Mouse (Mus musculus): ENCODE measurements around the gene Smg8. TPM values are rescaled to one million over a fixed set of nuclear protein-coding genes. Genes with fewer than 3 reads are reported as not detected.
A peak's percentile ranks its signal among the peaks of the same experiment; 100 is the strongest.

The Smg8 gene
- 10.3 and 10.8 TPM in 2 replicates for polyA plus RNA-seq (2015; fragmentation: Nextera tagmentation; extraction: Ambion mirVana)

DNA sequence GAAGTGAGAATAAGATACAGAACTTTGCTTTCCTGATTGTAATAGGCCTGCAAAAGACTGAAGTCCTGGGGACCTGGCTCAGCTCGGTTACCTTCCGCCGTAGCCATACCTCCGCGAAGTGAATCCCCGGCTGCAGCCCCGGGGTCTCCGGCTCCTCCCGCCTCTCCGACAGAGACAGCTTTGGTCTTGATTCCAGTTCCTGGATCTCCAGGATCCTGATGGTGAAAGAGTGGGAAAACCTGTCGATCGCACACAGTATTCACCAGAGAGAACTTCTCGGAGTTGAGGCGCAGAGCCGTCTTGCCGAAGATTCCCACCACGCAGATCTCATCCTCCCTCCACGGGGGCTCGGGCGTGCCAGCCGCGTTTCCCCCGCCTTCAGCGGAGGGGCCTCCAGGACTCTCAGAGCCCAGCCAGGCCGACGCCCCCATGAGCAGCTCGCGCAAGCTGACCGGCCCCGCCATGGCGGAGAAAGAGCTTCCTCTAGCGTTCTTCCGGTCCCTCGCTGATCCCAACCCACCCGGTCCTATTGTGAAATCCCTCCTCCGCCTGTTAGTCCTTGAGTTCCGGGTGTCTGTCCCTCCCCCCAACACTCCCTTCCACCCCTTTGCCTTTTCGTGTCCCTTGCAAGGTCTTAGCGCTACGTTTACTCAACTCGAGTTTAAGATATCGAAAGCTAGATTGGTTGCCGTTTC is at the start of gene Smg8:
Gene Smg8 (minus strand): TSS at position 485 of the 695 bp plus-strand sequence.
- Histone ChIP-seq H3K9ac (ENCODE audit: low read length) (peak within 1 kb of the TSS; percentile 78), H3K27me3 (ENCODE audit: control insufficient read depth, insufficient read depth, low read length) (no peaks in the 10 kb centered on the region), H3K4me2 (replicated peaks; ENCODE audit: low read depth) (peak within 1 kb of the TSS; percentile 86), H3K4me1 (replicated peaks; ENCODE audit: control insufficient read depth, insufficient read depth) (peaks cover 7% of the 10 kb centered on the region; the same call in 1 of the 2 replicates), H3K36me3 (ENCODE audit: control insufficient read depth, insufficient read depth, low read length) (no peaks in the 10 kb centered on the region; the same call in 1 of the 2 replicates), H3K4me3 (ENCODE audit: low read depth, low read length) (peak within 1 kb of the TSS; percentile 87), H3K9me3 (ENCODE audit: control insufficient read depth, low read length) (no peaks in the 10 kb centered on the region), H3K27ac (replicated peaks) (peak within 1 kb of the TSS; percentile 78)
- peak; percentile 89 for DNase-seq (ENCODE audit: low spot score)
- under 1% methylated on average over 43 of the region's 43 CpGs for WGBS
- TF ChIP-seq EP300 (optimal IDR thresholded peaks at IDR 0.05) (no peak), CTCF (IDR thresholded peaks at IDR 0.05; ENCODE audit: low read depth) (0 out of 2 replicates have a peak, but pooled peaks have one; percentile 8)
- ATAC-seq (ENCODE audit: low FRiP score, low TSS enrichment), result peak; percentile 93

DNA sequence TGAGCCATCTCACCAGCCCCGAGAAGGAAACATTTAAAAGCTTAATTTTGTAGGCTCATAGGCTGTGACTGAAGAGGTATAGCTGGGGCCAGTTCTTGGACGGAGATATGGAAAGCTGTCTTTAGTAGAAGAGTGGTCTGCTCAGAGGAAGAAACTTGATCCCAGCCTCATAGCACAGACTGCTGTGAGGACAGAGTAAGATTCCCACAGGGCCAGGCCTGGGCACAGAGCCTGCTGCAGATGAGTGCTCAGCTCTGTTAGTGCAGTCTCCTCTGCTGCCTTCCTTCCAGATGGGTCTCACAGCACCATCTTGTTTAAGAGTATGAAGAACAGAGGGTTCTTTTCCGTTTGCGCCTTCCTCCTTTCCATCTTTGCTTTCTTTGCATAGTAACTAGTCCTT is 49.7 kb upstream of the Smg8 start:
- Histone ChIP-seq H3K4me2 (replicated peaks; ENCODE audit: low read depth) (no peak overlapping the region), H3K9me3 (ENCODE audit: control insufficient read depth, low read length) (no peaks in the 10 kb centered on the region), H3K4me1 (replicated peaks; ENCODE audit: control insufficient read depth, insufficient read depth) (no peaks in the 10 kb centered on the region), H3K27ac (replicated peaks) (no peak overlapping the region), H3K27me3 (ENCODE audit: control insufficient read depth, insufficient read depth, low read length) (no peaks in the 10 kb centered on the region), H3K36me3 (ENCODE audit: control insufficient read depth, insufficient read depth, low read length) (peaks cover under 1% of the 10 kb centered on the region; the same call in 1 of the 2 replicates), H3K9ac (ENCODE audit: low read length) (no peak overlapping the region), H3K4me3 (ENCODE audit: low read depth, low read length) (no peak overlapping the region)
- no peak for TF ChIP-seq EP300 (optimal IDR thresholded peaks at IDR 0.05)
- TF ChIP-seq CTCF (IDR thresholded peaks at IDR 0.05; ENCODE audit: low read depth), result no peak
- DNase-seq (ENCODE audit: low spot score) (no peak), ATAC-seq (ENCODE audit: low FRiP score, low TSS enrichment) (no peak)
- WGBS, result 88% methylated on average over 4 of the region's 4 CpGs

DNA sequence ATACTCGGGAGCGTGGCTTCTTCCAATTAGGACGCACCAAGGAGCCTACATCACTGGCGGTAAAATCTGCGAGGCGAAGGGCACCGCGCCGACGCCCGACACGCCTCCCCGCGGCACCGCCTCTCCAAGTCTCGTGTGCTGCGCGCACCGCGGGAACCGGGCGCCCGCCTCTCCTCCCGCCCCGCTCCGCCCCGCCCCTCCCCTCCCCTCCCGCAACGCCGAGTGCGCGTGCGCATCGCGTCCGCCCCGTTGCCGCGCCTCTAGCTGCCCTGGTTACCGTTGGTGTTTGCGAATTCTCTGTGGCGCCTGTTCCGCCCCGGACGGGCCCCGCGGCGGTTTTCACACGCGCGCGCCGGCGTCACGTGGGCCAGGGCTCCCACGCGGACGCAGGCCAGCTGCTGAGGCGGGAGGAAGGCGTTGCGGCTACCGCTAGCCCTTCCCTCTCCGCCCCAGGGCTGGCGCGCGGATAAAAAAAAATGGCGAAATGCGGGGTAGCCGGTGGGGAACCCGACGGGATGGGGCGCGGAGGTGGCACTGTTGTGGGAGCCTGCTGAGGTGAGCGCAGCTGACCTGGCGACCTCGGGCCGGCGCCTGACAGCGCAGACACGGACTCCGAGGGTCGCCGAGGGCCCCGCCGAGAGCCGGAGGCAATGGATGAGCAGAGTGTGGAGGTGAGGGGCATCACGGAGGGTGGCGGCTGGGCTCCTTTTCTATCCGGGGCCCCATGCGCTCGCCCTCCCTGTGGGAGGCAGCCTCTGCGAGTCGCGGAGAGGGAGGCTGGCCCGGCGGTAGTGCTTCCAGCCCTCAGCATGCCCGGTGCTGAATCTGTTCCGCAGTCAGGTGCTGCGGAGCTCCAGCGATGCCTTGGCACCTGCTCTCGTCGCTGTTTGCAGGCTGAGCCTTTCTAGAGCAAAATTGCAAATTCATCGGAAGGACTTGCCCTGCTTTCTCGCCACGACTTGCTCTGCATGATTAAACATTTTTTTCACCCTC is 40.5 kb upstream of the Smg8 start, which contains the start of gene Trim37:
Gene Trim37 (plus strand): TSS at position 254 of the 993 bp plus-strand sequence.
- Histone ChIP-seq H3K4me3 (ENCODE audit: low read depth, low read length) (peak within 1 kb of the TSS; percentile 92), H3K4me1 (replicated peaks; ENCODE audit: control insufficient read depth, insufficient read depth) (no peaks in the 10 kb centered on the region), H3K36me3 (ENCODE audit: control insufficient read depth, insufficient read depth, low read length) (peaks cover 7% of the 10 kb centered on the region), H3K9me3 (ENCODE audit: control insufficient read depth, low read length) (no peaks in the 10 kb centered on the region), H3K27me3 (ENCODE audit: control insufficient read depth, insufficient read depth, low read length) (no peaks in the 10 kb centered on the region), H3K4me2 (replicated peaks; ENCODE audit: low read depth) (peak within 1 kb of the TSS; percentile 93), H3K9ac (ENCODE audit: low read length) (peak within 1 kb of the TSS; percentile 79), H3K27ac (replicated peaks) (peak within 1 kb of the TSS; percentile 83)
- DNase-seq (ENCODE audit: low spot score), result peak; percentile 96
- WGBS, result under 1% methylated on average over 89 of the region's 105 CpGs
- ATAC-seq (ENCODE audit: low FRiP score, low TSS enrichment), result peak; percentile 97
- TF ChIP-seq CTCF (IDR thresholded peaks at IDR 0.05; ENCODE audit: low read depth) (no peak), EP300 (optimal IDR thresholded peaks at IDR 0.05) (no peak)

DNA sequence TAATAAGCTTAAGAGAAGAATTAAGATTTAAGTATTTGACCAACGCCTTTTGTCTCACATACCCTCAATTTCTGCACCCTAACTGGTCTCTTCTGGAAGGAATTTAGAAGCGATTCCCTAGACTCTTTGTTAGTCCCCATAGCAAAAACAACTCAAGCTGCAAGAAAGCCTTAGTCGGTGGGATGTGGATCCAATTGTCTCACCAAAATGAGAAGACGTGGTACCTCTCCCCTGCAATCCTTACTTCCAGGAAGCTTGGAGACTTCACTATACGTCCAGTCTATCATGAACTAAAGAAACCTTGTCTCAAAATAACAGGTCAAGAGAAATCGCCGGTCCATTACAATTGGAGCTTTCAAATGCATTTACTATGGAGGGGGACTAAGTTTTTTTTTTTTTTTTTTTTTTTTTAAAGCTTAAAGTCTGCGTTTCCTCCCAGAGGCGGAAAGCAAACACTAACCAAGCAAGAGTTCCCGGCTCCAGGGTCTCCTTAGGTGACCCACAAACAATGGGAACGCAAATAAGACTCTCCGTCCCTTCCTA is 39.8 kb upstream of the Smg8 start:
- DNase-seq (ENCODE audit: low spot score), result no peak
- Histone ChIP-seq H3K27me3 (ENCODE audit: control insufficient read depth, insufficient read depth, low read length) (no peaks in the 10 kb centered on the region), H3K9me3 (ENCODE audit: control insufficient read depth, low read length) (no peaks in the 10 kb centered on the region), H3K27ac (replicated peaks) (peak overlapping the region; percentile 83), H3K4me2 (replicated peaks; ENCODE audit: low read depth) (peak overlapping the region; percentile 93), H3K4me1 (replicated peaks; ENCODE audit: control insufficient read depth, insufficient read depth) (no peaks in the 10 kb centered on the region), H3K36me3 (ENCODE audit: control insufficient read depth, insufficient read depth, low read length) (peaks cover 7% of the 10 kb centered on the region), H3K4me3 (ENCODE audit: low read depth, low read length) (peak overlapping the region; percentile 92), H3K9ac (ENCODE audit: low read length) (peak overlapping the region; percentile 54)
- ATAC-seq (ENCODE audit: low FRiP score, low TSS enrichment), result no peak
- TF ChIP-seq EP300 (optimal IDR thresholded peaks at IDR 0.05) (no peak), CTCF (IDR thresholded peaks at IDR 0.05; ENCODE audit: low read depth) (no peak)
- WGBS, result 1% methylated on average over 12 of the region's 12 CpGs

DNA sequence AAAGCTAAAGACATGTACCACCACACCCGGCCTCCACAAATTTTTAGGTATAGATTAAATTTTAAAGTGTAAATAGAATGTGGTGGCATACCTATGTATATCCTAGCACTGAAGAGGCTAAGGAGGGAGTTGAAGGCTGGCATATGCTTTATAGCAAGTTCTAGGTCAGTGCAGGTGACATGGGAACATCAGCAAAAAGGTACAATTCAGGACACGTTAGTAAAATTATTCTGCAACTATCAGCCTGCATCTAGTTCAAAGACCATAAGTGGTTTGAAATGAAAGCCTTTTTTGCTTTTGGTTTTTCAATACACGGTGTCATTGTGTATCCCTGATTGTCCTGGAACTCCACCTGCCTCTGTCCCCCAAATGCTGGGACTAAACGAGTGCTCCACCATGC is 39.0 kb upstream of the Smg8 start:
- Histone ChIP-seq H3K9ac (ENCODE audit: low read length) (no peak overlapping the region), H3K4me2 (replicated peaks; ENCODE audit: low read depth) (no peak overlapping the region), H3K9me3 (ENCODE audit: control insufficient read depth, low read length) (no peaks in the 10 kb centered on the region), H3K27me3 (ENCODE audit: control insufficient read depth, insufficient read depth, low read length) (no peaks in the 10 kb centered on the region), H3K4me1 (replicated peaks; ENCODE audit: control insufficient read depth, insufficient read depth) (no peaks in the 10 kb centered on the region), H3K27ac (replicated peaks) (no peak overlapping the region), H3K36me3 (ENCODE audit: control insufficient read depth, insufficient read depth, low read length) (peaks cover 4% of the 10 kb centered on the region), H3K4me3 (ENCODE audit: low read depth, low read length) (no peak overlapping the region)
- ATAC-seq (ENCODE audit: low FRiP score, low TSS enrichment), result no peak
- no peak for DNase-seq (ENCODE audit: low spot score)
- 43% methylated on average over 4 of the region's 4 CpGs for WGBS
- TF ChIP-seq EP300 (optimal IDR thresholded peaks at IDR 0.05) (no peak), CTCF (IDR thresholded peaks at IDR 0.05; ENCODE audit: low read depth) (no peak)

Measured in stomach, postnatal 0 days (tissue).